Mouse (Mus musculus) liver, embryonic 14.5 days (tissue): ENCODE measurements around the gene Nfkbia. TPM values are rescaled to one million over a fixed set of nuclear protein-coding genes. Genes with fewer than 3 reads are reported as not detected.

Source experiments
- ATAC-seq: fragments of 200-750 bp; cut with Nextera tagmentation; 2 replicates; pipeline ENCODE4 v1.8.0; 2017; ENCODE audit warnings: moderate number of reproducible peaks, mild to moderate bottlenecking, moderate library complexity; ENCODE audit not compliant: insufficient read depth
- DNase-seq, 3 experiments: peaks; one replicate each; pipeline ENCODE4 v3.0.0-alpha.2; 2012 to 2013; ENCODE audit warnings: low read depth in 3 of 3, low spot score in 3 of 3
- H3K27ac ChIP-seq: fragments of 300-500 bp; sonication (generic); 2 replicates; pipeline ENCODE4 v1.5.1; 2014; ENCODE audit warnings: moderate library complexity, mild to moderate bottlenecking, control low read depth, inconsistent platforms
- H3K27me3 ChIP-seq: fragments of 300-500 bp; sonication (generic); 2 replicates; pipeline ENCODE4 v1.6.1; 2014; ENCODE audit warnings: mild to moderate bottlenecking, low read length, moderate library complexity; ENCODE audit not compliant: control insufficient read depth, insufficient read depth
- H3K36me3 ChIP-seq: fragments of 300-500 bp; sonication (generic); replicated peaks from 2 replicates; pipeline ENCODE4 v1.6.1; 2014; ENCODE audit warnings: low read depth; ENCODE audit not compliant: control insufficient read depth, insufficient read depth
- H3K4me1 ChIP-seq, 2 experiments: fragments of 200-500 bp in 1 of 2; fragments of 300-500 bp in 1 of 2; sonication (generic) in 1 of 2; replicated peaks; 2 replicates each; pipeline ENCODE4 v1.6.1; 2012 to 2014; ENCODE audit warnings: antibody characterized with exemption in 1 of 2, inconsistent platforms in 1 of 2, low read length in 1 of 2; ENCODE audit not compliant: control insufficient read depth in 2 of 2, insufficient read depth in 2 of 2
- H3K4me2 ChIP-seq: fragments of 300-500 bp; sonication (generic); 2 replicates; pipeline ENCODE4 v1.6.1; 2014; ENCODE audit warnings: low read depth, mild to moderate bottlenecking, control low read depth, moderate library complexity
- H3K4me3 ChIP-seq, 2 experiments: fragments of 200-500 bp in 1 of 2; fragments of 300-500 bp in 1 of 2; sonication (generic) in 1 of 2; 2 replicates each; pipeline ENCODE4 v1.5.1; 2012 to 2014; ENCODE audit warnings: low read depth in 2 of 2, low read length in 2 of 2, mild to moderate bottlenecking in 2 of 2, control low read depth in 1 of 2, inconsistent platforms in 1 of 2, moderate library complexity in 1 of 2; ENCODE audit not compliant: insufficient read depth in 1 of 2
- H3K9ac ChIP-seq: fragments of 300-500 bp; sonication (generic); replicated peaks from 2 replicates; pipeline ENCODE4 v1.6.1; 2014; ENCODE audit warnings: mild to moderate bottlenecking, control low read depth, moderate library complexity
- H3K9me3 ChIP-seq: fragments of 300-500 bp; sonication (generic); 2 replicates; pipeline ENCODE4 v1.6.1; 2016; ENCODE audit warnings: low read length, mixed read lengths; ENCODE audit not compliant: control insufficient read depth
- CTCF ChIP-seq: IDR thresholded peaks from 2 replicates; pipeline ENCODE4 v1.5.1; 2016; ENCODE audit warnings: antibody characterized with exemption, low read depth, control low read depth
- EP300 ChIP-seq: IDR thresholded peaks from 2 replicates; pipeline ENCODE4 v1.6.1; 2016; ENCODE audit warnings: antibody characterized with exemption, low read depth
- WGBS: fragments of 180-500 bp; shearing (Covaris S2); extraction: QIAGEN DNeasy Blood & Tissue Kit; methylation state at CpG from one replicate; pipeline ENCODE4 v1.1.7; 2014; ENCODE audit not compliant: insufficient replicate concordance; 5-methylcytosine and 5-hydroxymethylcytosine counted together
- polyA plus RNA-seq, 2 experiments: library from polyadenylated mRNA; depleted of rRNA in 1 of 2; stranded (reverse) in 1 of 2; unstranded in 1 of 2; fragments of >200 nt; fragmentation: Nextera tagmentation in 1 of 2; extraction: Ambion mirVana in 1 of 2; gene quantifications; 2 replicates each; pipeline versions ENCODE4 v1.2.1 to v1.2.3; 2012 to 2014

Nfkbia gene
- polyA plus RNA-seq, 2 experiments, result 8.8 to 12.4 TPM

- TF ChIP-seq CTCF, result no peak
- no peak for TF ChIP-seq EP300
- DNase-seq (no peak), ATAC-seq (no peak)
- Histone ChIP-seq H3K9me3 (no peaks in the 10 kb centered on the region), H3K27ac (no peak overlapping the region), H3K36me3 (no peaks in the 10 kb centered on the region), H3K4me3 (no peak overlapping the region), H3K27me3 (no peaks in the 10 kb centered on the region; the same call in 1 of the 2 replicates), H3K4me1 (peaks cover 0 to 11% of the 10 kb centered on the region in 2 experiments; a peak in 3 of 4 replicates), H3K4me2 (no peak overlapping the region), H3K9ac (no peak overlapping the region)
- 71% methylated on average over 9 of the region's 9 CpGs for WGBS
These were observed 21.1 kb downstream of the Nfkbia start for GRCm38 (mm10) chr12:55471344-55471743.

GRCm38 (mm10) chr12:55470442-55470841 is 22.0 kb downstream of the Nfkbia start:
- no peaks in the 10 kb centered on the region for H3K36me3 ChIP-seq
- no peak overlapping the region for H3K4me3 ChIP-seq
- H3K9ac ChIP-seq, result no peak overlapping the region
- TF ChIP-seq CTCF (no peak), EP300 (no peak)
- DNase-seq (no peak), ATAC-seq (no peak)
- no peak overlapping the region for H3K27ac ChIP-seq
- peaks cover 0 to 11% of the 10 kb centered on the region in 2 experiments; a peak in 3 of 4 replicates for H3K4me1 ChIP-seq
- no peak overlapping the region for H3K4me2 ChIP-seq
- no peaks in the 10 kb centered on the region; the same call in 1 of the 2 replicates for H3K27me3 ChIP-seq
- WGBS, result 50% methylated on average over 5 of the region's 5 CpGs
- no peaks in the 10 kb centered on the region for H3K9me3 ChIP-seq

DNA sequence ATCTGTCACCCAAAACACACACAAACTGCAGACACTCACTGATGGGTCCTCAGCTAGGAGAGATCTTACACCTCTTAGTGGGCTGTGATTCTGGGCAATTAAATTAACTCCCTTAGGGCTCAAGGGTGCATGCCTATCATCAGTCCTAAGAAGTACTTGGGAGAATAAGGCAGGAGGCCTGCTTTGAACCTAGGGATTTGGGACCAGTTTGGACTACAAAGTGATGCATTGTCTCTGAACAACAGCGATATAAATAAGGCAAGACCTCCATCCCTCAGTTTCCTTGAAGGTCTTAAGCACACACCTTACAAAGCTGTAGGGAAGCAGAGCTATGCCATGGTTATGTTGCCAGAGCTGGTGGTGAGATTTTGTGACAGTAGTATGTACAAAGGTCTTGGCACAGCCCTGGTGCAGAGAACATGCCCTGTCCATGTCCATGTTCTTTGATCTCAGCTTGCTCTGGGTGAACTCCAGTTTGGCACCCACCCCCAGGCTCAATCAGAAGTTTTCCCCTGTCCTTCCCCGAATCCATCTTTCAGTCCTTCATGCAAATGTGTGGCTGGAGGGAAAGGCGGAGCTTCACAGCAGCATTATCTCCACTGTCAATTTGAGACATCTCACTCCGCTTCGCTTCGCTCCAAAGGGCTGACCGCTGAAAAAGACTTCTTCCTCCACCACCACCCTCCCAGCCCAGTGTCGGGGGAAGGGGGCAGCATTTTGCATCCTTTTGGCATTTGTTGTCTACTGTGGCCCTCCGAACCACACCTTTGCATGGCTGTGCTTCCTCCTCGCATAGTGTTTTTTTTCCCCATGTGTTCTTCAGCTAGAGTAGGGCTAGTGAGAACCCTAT is 24.9 kb downstream of the Nfkbia start:
- ATAC-seq (no peak), DNase-seq (no peak)
- H3K27ac ChIP-seq, result no peak overlapping the region
- H3K9ac ChIP-seq, result no peak overlapping the region
- peaks cover 0 to 9% of the 10 kb centered on the region in 2 experiments; a peak in 1 of 4 replicates for H3K4me1 ChIP-seq
- TF ChIP-seq CTCF (no peak), EP300 (no peak)
- no peak overlapping the region for H3K4me3 ChIP-seq
- H3K9me3 ChIP-seq, result no peaks in the 10 kb centered on the region
- no peaks in the 10 kb centered on the region for H3K36me3 ChIP-seq
- no peaks in the 10 kb centered on the region; the same call in 1 of the 2 replicates for H3K27me3 ChIP-seq
- 31% methylated on average over 10 of the region's 10 CpGs for WGBS
- H3K4me2 ChIP-seq, result no peak overlapping the region

DNA sequence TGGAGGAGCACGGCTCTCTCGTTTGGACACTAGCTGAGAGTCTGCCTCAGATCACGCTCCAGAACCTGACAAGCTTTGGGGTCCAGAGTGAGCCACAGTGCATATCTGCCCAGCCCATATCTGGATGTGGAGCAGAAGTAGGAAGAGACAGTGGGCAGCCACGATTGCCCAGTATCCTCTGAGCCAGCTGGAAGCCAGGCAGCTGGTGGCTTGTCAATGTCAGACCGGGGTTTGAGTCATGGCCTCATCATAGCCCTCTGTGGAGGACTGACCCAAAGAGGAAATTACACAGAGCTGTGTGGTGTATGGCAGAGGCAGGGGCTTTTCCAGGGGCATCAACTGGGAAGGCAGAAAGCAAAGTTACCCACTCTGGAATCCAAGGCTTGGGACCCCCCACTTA is 25.6 kb downstream of the Nfkbia start:
- Histone ChIP-seq H3K4me1 (peaks cover 0 to 9% of the 10 kb centered on the region in 2 experiments; a peak in 1 of 4 replicates), H3K4me3 (no peak overlapping the region), H3K9me3 (no peaks in the 10 kb centered on the region), H3K9ac (no peak overlapping the region), H3K4me2 (no peak overlapping the region), H3K36me3 (no peaks in the 10 kb centered on the region), H3K27ac (no peak overlapping the region), H3K27me3 (no peaks in the 10 kb centered on the region; the same call in 1 of the 2 replicates)
- ATAC-seq (no peak), DNase-seq (no peak)
- TF ChIP-seq CTCF (no peak), EP300 (no peak)
- 35% methylated on average over 5 of the region's 5 CpGs for WGBS

DNA sequence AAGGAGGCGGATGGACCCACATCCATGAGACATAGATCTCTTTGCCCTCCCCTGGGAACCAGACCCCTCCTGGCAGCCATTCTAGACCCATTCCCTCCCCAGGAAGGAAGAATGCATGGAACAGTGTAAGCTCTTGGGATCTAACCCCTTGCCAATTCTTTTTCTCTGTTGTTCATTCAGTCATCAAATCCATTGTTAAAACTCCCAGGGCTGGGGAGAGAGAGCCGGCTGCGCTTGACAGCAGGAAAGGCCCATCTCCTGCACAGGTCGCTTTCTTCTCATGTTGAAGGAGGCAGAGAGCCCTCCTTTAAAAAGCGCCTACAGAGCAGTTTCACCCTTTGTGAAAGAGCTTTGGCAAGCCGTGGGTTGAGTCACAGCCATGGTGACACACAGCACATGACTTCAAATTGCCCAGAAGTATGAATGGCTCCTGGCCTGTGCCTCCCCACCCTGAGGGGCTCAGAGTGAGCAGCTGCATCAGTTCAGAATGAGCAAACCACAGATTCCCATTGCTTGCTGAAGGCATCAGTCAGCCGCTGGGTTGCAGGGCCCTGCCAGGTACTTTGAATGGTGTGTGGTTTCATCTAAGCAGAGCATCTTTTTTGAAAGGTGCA is 26.3 kb downstream of the Nfkbia start:
- 61% methylated on average over 7 of the region's 7 CpGs for WGBS
- H3K36me3 ChIP-seq, result no peaks in the 10 kb centered on the region
- H3K27ac ChIP-seq, result no peak overlapping the region
- no peak for ATAC-seq
- H3K4me1 ChIP-seq, result peaks cover 0 to 9% of the 10 kb centered on the region in 2 experiments; a peak in 1 of 4 replicates
- DNase-seq, result no peak
- no peak overlapping the region for H3K9ac ChIP-seq
- H3K27me3 ChIP-seq, result no peaks in the 10 kb centered on the region; the same call in 1 of the 2 replicates
- H3K4me3 ChIP-seq, result no peak overlapping the region
- H3K4me2 ChIP-seq, result no peak overlapping the region
- TF ChIP-seq EP300 (no peak), CTCF (no peak)
- no peaks in the 10 kb centered on the region for H3K9me3 ChIP-seq
